Mouse (Mus musculus) neural tube, embryonic 14.5 days (tissue): ENCODE measurements around the gene Sos1. TPM values are rescaled to one million over a fixed set of nuclear protein-coding genes. Genes with fewer than 3 reads are reported as not detected.
"Not testable (repeated sequence)": the region's sequence is repeated elsewhere in the genome, so short reads cannot be mapped to it uniquely, and the experiment has no call there.

Experiments
- ATAC-seq: fragments of 200-750 bp; cut with Nextera tagmentation; 2 replicates; pipeline ENCODE4 v1.8.0; 2017; ENCODE audit warnings: low read depth, mild to moderate bottlenecking, moderate TSS enrichment, moderate library complexity
- H3K27ac ChIP-seq: fragments of 300-500 bp; sonication (generic); 2 replicates; pipeline ENCODE4 v1.5.1; 2014; ENCODE audit warnings: low read depth, mild to moderate bottlenecking, control low read depth, low read length, moderate library complexity, mixed read lengths
- H3K27me3 ChIP-seq: fragments of 300-500 bp; sonication (generic); 2 replicates; pipeline ENCODE4 v1.6.1; 2014; ENCODE audit warnings: low read length; ENCODE audit not compliant: control insufficient read depth, insufficient read depth
- H3K36me3 ChIP-seq: fragments of 300-500 bp; sonication (generic); 2 replicates; pipeline ENCODE4 v1.6.1; 2014; ENCODE audit warnings: low read length, mixed read lengths; ENCODE audit not compliant: control insufficient read depth, insufficient read depth
- H3K4me1 ChIP-seq: fragments of 300-500 bp; sonication (generic); 2 replicates; pipeline ENCODE4 v1.6.1; 2014; ENCODE audit warnings: low read length; ENCODE audit not compliant: control insufficient read depth, insufficient read depth
- H3K4me2 ChIP-seq: fragments of 300-500 bp; sonication (generic); 2 replicates; pipeline ENCODE4 v1.6.1; 2014; ENCODE audit warnings: mild to moderate bottlenecking, low read depth, low read length, control low read depth
- H3K4me3 ChIP-seq: fragments of 300-500 bp; sonication (generic); 2 replicates; pipeline ENCODE4 v1.5.1; 2014; ENCODE audit warnings: low read depth, low read length, control low read depth, mixed read lengths
- H3K9ac ChIP-seq: fragments of 300-500 bp; sonication (generic); replicated peaks from 2 replicates; pipeline ENCODE4 v1.6.1; 2014; ENCODE audit warnings: low read depth, mild to moderate bottlenecking, control low read depth, low read length, mixed read lengths
- H3K9me3 ChIP-seq: fragments of 300-500 bp; sonication (generic); 2 replicates; pipeline ENCODE4 v1.6.1; 2016; ENCODE audit warnings: low read length; ENCODE audit not compliant: control insufficient read depth
- WGBS: fragments of 180-500 bp; shearing (Covaris S2); extraction: QIAGEN DNeasy Blood & Tissue Kit; methylation state at CpG from one replicate; pipeline ENCODE4 v1.1.7; 2014; 5-methylcytosine and 5-hydroxymethylcytosine counted together
- polyA plus RNA-seq: library from polyadenylated mRNA; unstranded; fragments of >200 nt; fragmentation: Nextera tagmentation; extraction: Ambion mirVana; gene quantifications from 2 replicates; pipeline ENCODE4 v1.2.1, GENCODE M21; 2014

Sos1 gene
- polyA plus RNA-seq, 1 experiment from 2014 or later: 15.8 TPM

DNA sequence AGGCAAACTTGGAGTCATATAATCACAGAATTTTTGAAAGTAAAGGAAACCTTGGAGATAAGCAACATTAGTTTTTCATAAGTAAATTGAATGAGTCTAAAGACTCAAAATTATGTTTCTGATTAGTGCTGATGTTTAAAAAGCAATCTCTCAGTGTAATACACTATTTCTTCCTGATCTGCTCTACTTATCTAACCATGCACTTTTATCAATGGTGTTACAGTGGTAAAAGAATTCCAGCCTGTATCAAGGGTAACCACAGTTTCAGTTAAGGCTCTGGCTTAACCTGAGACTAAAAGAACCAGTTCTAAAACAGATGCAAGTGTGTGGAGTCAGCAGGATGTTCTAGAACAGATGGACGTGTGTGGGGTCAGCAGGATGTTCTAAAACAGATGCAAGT is 59.3 kb downstream of the Sos1 start:
- Histone ChIP-seq H3K27me3 (no peaks in the 10 kb centered on the region), H3K36me3 (peaks cover 37% of the 10 kb centered on the region), H3K9me3 (no peaks in the 10 kb centered on the region), H3K4me2 (no peak overlapping the region), H3K4me1 (no peaks in the 10 kb centered on the region), H3K27ac (no peak overlapping the region), H3K9ac (no peak overlapping the region), H3K4me3 (no peak overlapping the region)
- WGBS: 96% methylated on average over 1 of the region's 1 CpGs
- no peak for ATAC-seq

DNA sequence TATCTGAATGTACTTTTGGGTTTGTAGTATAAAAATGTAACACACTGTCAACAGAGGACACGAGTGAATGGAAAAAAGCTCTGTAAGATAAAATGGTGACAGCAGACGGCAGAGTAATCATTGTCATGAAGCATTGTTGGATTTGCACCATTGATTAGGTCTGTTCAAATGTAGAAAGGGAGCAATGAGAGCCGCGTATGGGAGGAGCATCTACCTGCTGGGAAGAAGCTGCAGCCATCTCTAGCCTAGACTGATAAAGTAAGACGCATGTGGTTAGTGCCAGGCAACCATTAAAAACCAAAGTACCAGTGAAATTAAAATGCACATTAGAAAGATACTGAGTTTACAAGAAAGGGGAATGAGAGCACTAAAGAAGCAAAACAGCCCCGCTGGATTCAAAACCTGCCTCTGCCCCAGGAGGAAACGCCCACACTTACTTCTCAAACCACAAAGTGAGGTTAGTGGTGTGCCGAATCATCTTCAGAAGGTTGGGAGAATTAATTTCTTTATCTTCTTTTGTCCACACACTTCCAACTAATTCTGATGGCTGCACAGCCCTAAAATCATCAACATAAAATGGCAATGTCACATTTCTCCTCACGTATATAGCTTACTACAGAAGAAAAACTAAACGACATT is 61.6 kb downstream of the Sos1 start:
- 82% methylated on average over 10 of the region's 10 CpGs for WGBS
- Histone ChIP-seq H3K4me2 (no peak overlapping the region), H3K4me1 (no peaks in the 10 kb centered on the region), H3K9me3 (no peaks in the 10 kb centered on the region), H3K4me3 (no peak overlapping the region), H3K9ac (no peak overlapping the region), H3K36me3 (peaks cover 52% of the 10 kb centered on the region), H3K27ac (no peak overlapping the region), H3K27me3 (no peaks in the 10 kb centered on the region)
- ATAC-seq: no peak

DNA sequence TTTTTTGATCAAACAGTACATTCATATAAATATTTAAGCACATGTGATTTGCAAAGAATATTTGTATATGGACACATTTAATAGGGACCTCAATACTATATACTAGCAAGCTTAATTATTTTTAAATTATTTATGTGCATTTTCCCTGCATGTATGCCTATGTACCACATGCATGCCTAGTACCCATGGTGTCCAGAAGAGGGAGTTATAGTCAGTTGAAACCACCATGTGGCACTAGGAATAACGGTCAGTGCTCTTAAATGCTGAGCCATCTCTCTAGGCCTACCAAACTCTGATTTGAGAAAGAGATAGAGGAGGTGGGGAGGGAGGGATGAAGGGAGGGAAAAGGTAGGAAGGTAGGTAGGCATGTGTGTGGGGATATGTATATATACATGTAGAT is 69.1 kb downstream of the Sos1 start:
- Histone ChIP-seq H3K36me3 (peaks cover 54% of the 10 kb centered on the region), H3K27me3 (no peaks in the 10 kb centered on the region), H3K9me3 (no peaks in the 10 kb centered on the region), H3K4me1 (no peaks in the 10 kb centered on the region), H3K4me3 (no peak overlapping the region), H3K9ac (no peak overlapping the region), H3K27ac (no peak overlapping the region), H3K4me2 (no peak overlapping the region)
- no peak for ATAC-seq
- WGBS: 64% methylated on average over 1 of the region's 1 CpGs

DNA sequence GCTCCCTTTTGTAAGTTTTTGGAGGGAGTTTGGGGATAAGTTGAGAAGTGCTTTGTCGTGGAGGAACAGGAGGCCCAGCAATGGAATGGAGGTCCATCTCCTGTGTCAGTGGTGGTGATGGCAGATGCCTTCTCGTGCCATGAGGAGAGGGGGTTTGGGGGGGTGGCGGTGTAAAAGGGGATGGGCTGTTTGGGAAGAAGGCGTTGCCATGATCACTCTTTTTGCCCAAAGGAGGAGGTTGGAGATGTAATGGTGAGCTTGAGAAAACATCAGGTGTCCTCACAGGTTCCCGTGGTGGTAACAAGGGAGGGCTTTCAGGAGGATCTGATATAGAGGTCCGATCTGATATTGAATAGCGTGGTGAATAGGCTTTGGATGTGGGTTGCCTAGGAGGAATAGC is 82.0 kb downstream of the Sos1 start:
- Histone ChIP-seq H3K36me3 (peaks cover 24% of the 10 kb centered on the region; the same call in 1 of the 2 replicates), H3K27ac (no peak overlapping the region)
- 96% methylated on average over 7 of the region's 7 CpGs for WGBS

DNA sequence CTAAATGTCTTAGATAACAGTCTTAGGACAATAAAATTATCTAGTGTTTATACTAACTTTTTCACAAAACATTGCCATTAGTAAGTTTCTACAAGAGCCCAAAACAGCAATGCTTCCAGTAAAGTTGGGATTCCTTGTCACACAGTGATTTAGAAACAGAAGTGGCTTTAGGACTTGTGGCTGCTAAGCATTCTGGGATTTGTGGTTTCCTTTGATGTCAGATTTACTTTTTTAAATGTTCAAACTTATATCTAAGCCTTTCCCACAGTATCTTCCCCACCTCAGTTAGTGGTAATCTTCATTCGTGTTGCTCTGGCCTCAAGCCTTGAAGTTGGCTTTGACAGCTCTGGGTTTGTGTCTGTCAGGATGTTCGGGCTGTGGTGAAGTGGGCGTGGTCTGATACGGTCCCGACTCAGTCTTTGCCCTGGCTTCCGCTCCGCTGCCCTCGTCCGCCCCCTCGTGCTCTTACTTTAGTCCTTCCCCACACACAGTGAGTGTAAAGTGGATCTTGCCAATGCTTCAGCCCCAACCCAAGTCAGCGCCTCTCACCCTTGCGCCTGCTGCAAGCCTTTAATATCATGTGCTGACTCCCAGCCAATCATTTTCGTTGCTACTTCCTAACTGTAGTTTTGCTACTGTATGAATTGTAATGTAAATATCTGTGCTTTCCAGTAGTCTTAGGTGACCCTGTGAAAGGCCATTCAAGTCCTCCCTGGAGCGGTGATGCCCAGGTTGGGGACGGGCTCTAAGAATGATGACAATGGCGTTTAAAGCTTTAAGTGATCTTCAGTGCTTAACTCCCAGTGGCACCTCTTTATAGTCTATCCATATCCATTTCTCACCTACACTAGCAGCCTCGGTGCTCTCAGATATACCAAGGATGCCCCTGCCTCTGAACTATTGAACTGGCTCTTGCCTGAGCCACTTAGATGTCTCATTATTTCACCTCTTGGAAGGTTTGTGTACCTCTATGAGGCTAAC is 88.5 kb downstream of the Sos1 start:
- H3K4me1 ChIP-seq: no peaks in the 10 kb centered on the region
- ATAC-seq: peak; percentile 84
- H3K9ac ChIP-seq: 0 out of 2 replicates have a peak overlapping the region, but pooled peaks have one; percentile 28
- H3K4me2 ChIP-seq: peak overlapping the region; percentile 59
- 14% methylated on average over 17 of the region's 17 CpGs for WGBS
- no peaks in the 10 kb centered on the region for H3K9me3 ChIP-seq
- H3K4me3 ChIP-seq: peak overlapping the region; percentile 38
- H3K27ac ChIP-seq: no peak overlapping the region
- H3K36me3 ChIP-seq: no peaks in the 10 kb centered on the region
- no peaks in the 10 kb centered on the region for H3K27me3 ChIP-seq

More for the DNA sequence above, 82.0 kb downstream of the Sos1 start:
- Histone ChIP-seq H3K4me2 (no peak overlapping the region), H3K27me3 (no peaks in the 10 kb centered on the region), H3K9ac (no peak overlapping the region), H3K4me3 (no peak overlapping the region), H3K4me1 (no peaks in the 10 kb centered on the region), H3K9me3 (no peaks in the 10 kb centered on the region)
- ATAC-seq: no peak

DNA sequence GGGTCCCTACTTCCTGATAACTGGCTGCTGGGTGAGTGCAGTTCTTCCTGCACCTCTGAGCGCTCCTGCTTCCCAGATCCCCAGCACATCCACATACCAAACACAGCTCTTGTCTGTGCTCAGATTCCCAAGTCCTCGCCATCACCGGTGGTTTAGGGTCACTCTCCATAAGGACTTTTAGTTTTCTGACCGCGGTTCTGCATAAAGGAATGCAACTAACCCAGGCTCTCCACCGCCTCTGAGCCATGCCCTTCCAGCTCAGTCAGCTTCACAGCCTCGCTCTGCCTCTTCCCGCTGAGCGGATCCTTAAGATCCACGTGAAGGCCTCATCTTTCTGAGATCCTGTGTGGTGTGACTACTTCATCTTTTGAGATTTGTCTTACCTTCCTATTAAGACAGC is 90.2 kb downstream of the Sos1 start:
- H3K27ac ChIP-seq: no peak overlapping the region
- no peaks in the 10 kb centered on the region for H3K36me3 ChIP-seq
- no peak overlapping the region for H3K4me2 ChIP-seq
- 74% methylated on average over 10 of the region's 10 CpGs for whole genome bisulfite sequencing
- ATAC-seq: no peak
- no peaks in the 10 kb centered on the region for H3K4me1 ChIP-seq
- no peak overlapping the region for H3K9ac ChIP-seq
- no peaks in the 10 kb centered on the region for H3K27me3 ChIP-seq
- no peaks in the 10 kb centered on the region for H3K9me3 ChIP-seq
- no peak overlapping the region for H3K4me3 ChIP-seq

DNA sequence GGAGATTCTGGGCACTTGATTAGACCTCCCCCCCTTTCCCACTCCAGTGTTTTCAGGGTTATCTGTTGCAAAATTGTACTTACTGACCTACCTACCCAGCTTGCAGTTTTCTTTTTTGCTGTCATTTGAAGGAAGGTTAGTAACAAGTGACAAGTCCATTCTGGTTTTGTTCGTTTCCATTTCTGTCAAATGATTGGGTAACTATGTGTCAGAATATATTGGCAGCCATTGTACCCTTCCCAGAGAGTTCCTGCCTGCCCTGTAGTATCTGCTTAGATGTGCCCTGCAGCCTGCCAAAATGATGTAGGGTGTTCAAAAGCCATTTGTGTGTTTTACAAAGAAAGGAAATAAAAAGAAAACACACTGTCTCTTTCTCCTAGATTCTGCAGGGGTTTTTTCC is 94.6 kb downstream of the Sos1 start:
- Histone ChIP-seq H3K4me1 (no peaks in the 10 kb centered on the region), H3K27ac (no peak overlapping the region), H3K27me3 (no peaks in the 10 kb centered on the region), H3K9me3 (no peaks in the 10 kb centered on the region), H3K4me3 (no peak overlapping the region), H3K9ac (no peak overlapping the region), H3K4me2 (no peak overlapping the region), H3K36me3 (no peaks in the 10 kb centered on the region)
- WGBS: 68% methylated on average over 1 of the region's 1 CpGs
- ATAC-seq: no peak

DNA sequence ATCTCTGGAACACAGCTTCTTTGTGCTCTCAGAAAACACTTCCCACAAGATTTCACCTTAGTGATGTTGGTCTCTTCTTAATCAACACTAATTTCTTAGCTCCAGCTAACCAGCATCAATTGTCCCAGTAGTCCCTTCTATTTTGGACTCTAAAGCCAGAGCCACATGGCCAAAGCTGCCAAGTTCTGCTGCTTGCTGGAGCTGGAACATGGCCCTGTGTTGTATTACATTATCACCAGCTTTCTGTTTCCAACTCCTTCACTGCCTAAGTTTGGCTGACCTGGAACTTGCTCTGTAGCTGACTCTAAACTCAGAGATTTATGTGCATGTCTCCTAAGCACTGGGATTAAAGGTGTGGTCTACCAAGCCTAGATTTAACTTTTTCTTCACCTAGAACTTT is 101.9 kb downstream of the Sos1 start:
- not testable (repeated sequence) for H3K4me3 ChIP-seq, H3K27me3 ChIP-seq, H3K9ac ChIP-seq

DNA sequence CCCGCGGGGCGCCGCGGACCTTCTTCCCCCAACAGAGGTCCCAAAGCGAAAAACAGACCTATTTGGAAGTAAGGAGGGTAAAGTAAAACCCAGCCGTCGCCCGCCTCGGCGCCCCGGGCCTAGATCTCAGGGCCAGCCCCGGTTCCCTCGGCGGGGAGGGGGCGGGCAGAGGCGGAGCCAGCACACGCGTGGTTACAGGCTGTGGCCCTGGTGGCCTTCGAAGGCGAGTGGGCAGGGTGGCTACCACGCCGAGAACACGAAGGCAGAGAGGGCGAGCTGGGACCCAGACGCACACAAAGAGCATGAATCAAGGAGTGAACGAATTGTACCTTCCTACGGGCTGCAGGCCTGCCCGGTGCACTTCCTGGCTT is 106.5 kb downstream of the Sos1 start:
- peak overlapping the region; percentile 72 for H3K9ac ChIP-seq
- H3K4me2 ChIP-seq: peak overlapping the region; percentile 84
- no peaks in the 10 kb centered on the region for H3K4me1 ChIP-seq
- peak overlapping the region; percentile 83 for H3K27ac ChIP-seq
- H3K4me3 ChIP-seq: peak overlapping the region; percentile 36
- ATAC-seq: peak; percentile 83
- WGBS: 16% methylated on average over 29 of the region's 29 CpGs
- H3K9me3 ChIP-seq: no peaks in the 10 kb centered on the region
- no peaks in the 10 kb centered on the region for H3K27me3 ChIP-seq
- no peaks in the 10 kb centered on the region for H3K36me3 ChIP-seq

More for the DNA sequence above, 101.9 kb downstream of the Sos1 start:
- H3K4me2 ChIP-seq, ATAC-seq, H3K27ac ChIP-seq, H3K4me1 ChIP-seq, H3K9me3 ChIP-seq, H3K36me3 ChIP-seq: not testable (repeated sequence)
